Mouse (Mus musculus): ENCODE data around the gene Zdhhc21. TPM values are rescaled to one million over a fixed set of nuclear protein-coding genes. Genes with fewer than 3 reads are reported as not detected.
A peak's percentile ranks its signal among the peaks of the same experiment; 100 is the strongest.

Zdhhc21 gene
- polyA plus RNA-seq, 1 experiment from 2014 or later, result 12.7 TPM

DNA sequence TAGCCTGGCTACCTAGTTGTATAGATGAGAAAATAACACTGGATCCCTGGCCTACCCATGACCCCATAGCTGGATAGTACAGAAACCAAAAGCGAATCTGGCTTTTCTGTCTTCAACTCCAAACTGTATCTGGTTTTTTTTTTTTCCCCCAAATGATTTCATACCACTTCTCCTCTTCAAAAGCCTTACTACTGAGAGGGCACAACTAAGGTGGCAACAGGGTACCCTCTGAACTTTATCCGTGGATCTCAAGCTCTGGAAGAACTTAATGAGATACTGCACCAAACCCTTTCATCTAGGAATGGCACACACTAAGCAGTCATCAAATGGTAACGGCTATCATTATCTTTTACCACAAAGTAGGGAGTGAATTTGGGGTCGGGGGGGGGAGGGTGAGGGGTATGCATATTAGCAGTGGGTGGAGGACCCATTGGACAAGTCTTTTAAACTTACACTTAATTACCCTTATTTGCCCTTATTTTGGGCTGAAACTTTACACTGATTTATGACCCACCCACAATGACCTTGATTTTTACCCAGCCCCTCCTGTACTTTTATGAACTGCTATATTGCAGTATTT is 1.2 kb downstream of the Zdhhc21 start:
- no peaks in the 10 kb centered on the region for H3K9me3 ChIP-seq (replicated peaks)
- no peaks in the 10 kb centered on the region for H3K36me3 ChIP-seq
- no peaks in the 10 kb centered on the region for H3K27me3 ChIP-seq (ENCODE audit: low read depth, poor library complexity, severe bottlenecking)
- H3K4me3 ChIP-seq, result peak overlapping the region; percentile 88
- no peak for DNase-seq (ENCODE audit: low spot score)
- WGBS, result 34% methylated on average over 4 of the region's 4 CpGs
- peak overlapping the region; percentile 97 for H3K27ac ChIP-seq (replicated peaks)
- H3K4me1 ChIP-seq, result peaks cover 22% of the 10 kb centered on the region

DNA sequence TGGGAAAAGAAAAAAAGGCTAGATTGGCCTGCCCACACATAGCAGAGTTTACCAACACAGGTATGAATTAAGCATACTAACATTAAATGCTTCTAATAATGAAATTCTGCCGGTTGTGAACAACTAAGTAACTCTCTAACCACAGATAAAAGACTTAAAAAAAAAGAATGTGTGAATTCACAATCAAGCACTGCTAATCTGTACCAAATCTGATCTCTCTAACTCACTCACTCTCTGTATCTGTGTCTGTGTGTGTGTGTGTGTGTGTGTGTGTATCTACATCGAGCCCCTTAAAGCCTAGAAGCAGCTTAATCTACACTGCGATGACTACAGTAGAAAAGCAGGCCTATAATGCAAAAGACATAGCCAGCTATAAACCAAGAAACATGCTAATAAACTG is 2.8 kb downstream of the Zdhhc21 start:
- Histone ChIP-seq H3K27me3 (ENCODE audit: low read depth, poor library complexity, severe bottlenecking) (no peaks in the 10 kb centered on the region), H3K9me3 (replicated peaks) (no peaks in the 10 kb centered on the region), H3K36me3 (peaks cover 6% of the 10 kb centered on the region), H3K4me1 (peaks cover 22% of the 10 kb centered on the region), H3K27ac (replicated peaks) (no peak overlapping the region), H3K4me3 (no peak overlapping the region)
- DNase-seq (ENCODE audit: low spot score), result no peak
- WGBS, result 90% methylated on average over 3 of the region's 3 CpGs

DNA sequence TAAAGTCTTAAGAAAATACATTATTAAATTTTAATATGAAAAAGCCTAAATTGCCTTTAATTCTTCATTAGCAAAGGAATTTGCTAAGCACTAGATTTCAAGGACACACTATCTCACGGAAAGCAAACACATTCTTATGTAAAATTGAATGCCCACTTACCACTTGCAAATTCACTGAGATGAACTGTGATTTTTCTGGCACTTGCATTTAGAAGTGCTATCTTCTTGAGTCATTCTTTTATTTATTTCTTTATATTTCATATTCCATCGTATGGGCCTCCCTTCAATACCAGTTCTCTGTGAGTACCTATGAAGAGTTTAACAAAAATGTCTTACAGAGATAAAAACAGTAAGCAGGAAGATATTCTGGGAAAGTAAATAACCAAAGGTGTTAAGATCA is 5.9 kb downstream of the Zdhhc21 start:
- H3K4me1 ChIP-seq, result peaks cover 18% of the 10 kb centered on the region
- WGBS, result 92% methylated on average over 2 of the region's 2 CpGs
- no peaks in the 10 kb centered on the region for H3K27me3 ChIP-seq (ENCODE audit: low read depth, poor library complexity, severe bottlenecking)
- no peak overlapping the region for H3K27ac ChIP-seq (replicated peaks)
- H3K36me3 ChIP-seq, result peaks cover 6% of the 10 kb centered on the region
- H3K9me3 ChIP-seq (replicated peaks), result no peaks in the 10 kb centered on the region
- no peak for DNase-seq (ENCODE audit: low spot score)
- no peak overlapping the region for H3K4me3 ChIP-seq

DNA sequence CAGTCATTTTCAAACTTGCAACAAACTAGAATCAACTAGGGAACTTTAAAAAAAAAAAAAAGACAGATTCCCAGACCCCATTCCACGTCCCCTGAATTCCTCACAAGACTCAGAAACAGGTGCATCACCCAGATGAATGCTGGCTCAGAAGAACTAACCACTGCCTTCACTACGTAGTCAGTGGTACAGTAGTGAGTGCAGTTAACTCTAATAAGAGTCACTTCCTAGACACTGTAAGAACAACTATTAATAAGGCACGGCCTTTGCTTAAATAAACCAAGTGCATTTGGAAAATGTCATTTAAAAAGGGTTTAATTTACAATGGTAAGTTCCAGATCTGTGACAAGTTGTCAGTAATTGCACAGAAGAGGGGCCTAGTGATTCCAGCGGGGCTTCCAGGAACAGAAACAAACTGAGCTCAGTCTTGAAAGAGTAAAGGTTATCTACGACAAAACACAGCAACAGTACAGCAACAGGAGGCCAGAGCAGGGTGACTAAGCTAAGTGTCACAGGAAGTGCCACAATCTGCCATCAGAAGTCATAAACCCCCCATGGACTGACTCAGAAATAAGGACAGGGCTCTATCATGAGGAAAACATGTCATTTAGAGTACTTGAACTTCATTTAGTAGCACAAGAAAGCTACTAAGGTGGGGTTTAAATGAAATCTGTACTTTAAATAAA is 11.1 kb downstream of the Zdhhc21 start:
- no peaks in the 10 kb centered on the region for H3K9me3 ChIP-seq (replicated peaks)
- H3K4me1 ChIP-seq, result peaks cover 5% of the 10 kb centered on the region
- no peak for DNase-seq (ENCODE audit: low spot score)
- WGBS, result 49% methylated on average over 5 of the region's 5 CpGs
- H3K27me3 ChIP-seq (ENCODE audit: low read depth, poor library complexity, severe bottlenecking), result no peaks in the 10 kb centered on the region
- H3K27ac ChIP-seq (replicated peaks), result no peak overlapping the region
- peaks cover 14% of the 10 kb centered on the region for H3K36me3 ChIP-seq
- no peak overlapping the region for H3K4me3 ChIP-seq

DNA sequence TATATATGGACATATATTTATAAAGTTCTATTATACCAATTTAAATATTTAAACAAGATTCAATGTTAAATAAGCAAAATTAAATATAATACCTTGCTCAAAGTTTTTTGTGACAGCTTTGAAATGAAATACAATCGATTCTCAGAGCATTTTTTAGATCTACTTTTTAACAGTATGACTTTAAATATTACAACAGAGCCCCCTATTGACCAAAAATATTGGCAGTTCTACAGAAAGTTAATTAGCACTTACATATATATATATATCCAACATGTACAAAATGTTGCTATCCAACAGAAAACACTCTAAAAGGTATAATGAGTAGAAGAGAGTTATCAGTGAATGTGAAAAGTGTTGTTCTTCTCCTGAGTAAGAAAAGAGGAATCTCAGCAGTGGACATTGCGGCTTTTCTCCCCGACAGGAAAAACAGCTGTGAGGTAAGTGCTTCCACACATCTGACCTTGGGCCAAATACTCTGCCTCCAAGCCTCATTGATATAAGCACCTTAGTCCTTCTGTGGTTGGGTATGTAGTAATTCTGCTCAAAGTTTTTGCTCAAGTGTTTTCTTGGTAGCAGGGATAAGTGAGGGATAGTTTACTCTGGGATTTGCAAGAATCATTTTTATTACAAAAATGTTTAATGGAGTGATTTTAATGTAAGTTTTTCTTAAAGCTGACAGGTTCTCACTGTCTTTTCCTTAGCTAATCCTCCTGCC is 22.1 kb downstream of the Zdhhc21 start:
- Histone ChIP-seq H3K27me3 (ENCODE audit: low read depth, poor library complexity, severe bottlenecking) (no peaks in the 10 kb centered on the region), H3K4me1 (no peaks in the 10 kb centered on the region), H3K9me3 (replicated peaks) (no peaks in the 10 kb centered on the region), H3K27ac (replicated peaks) (no peak overlapping the region), H3K36me3 (peaks cover 41% of the 10 kb centered on the region), H3K4me3 (no peak overlapping the region)
- DNase-seq (ENCODE audit: low spot score), result no peak
- WGBS, result 90% methylated on average over 3 of the region's 3 CpGs

DNA sequence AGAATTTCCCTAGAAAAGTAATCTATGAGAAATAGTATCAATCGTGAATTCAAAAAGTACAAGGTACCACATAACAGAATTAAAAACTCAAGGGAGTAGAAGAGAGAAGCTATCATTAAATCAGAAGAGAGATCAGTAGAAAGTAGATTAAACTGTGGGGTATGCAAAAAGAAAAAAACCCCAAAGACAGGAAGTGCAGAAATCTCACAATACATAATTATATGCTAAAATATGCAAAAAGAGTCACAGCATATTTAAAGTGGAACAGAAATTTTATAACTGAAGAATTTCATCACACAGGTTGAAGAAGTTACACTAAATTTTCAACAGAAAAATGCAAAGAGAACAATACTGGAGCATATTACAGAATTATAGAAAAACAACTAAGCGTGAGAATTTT is 28.6 kb downstream of the Zdhhc21 start:
- no peak for DNase-seq (ENCODE audit: low spot score)
- peaks cover 24% of the 10 kb centered on the region for H3K36me3 ChIP-seq
- H3K4me3 ChIP-seq, result no peak overlapping the region
- no peaks in the 10 kb centered on the region for H3K4me1 ChIP-seq
- H3K27me3 ChIP-seq (ENCODE audit: low read depth, poor library complexity, severe bottlenecking), result no peaks in the 10 kb centered on the region
- no peak overlapping the region for H3K27ac ChIP-seq (replicated peaks)
- WGBS, result 95% methylated on average over 2 of the region's 2 CpGs
- H3K9me3 ChIP-seq (replicated peaks), result no peaks in the 10 kb centered on the region

DNA sequence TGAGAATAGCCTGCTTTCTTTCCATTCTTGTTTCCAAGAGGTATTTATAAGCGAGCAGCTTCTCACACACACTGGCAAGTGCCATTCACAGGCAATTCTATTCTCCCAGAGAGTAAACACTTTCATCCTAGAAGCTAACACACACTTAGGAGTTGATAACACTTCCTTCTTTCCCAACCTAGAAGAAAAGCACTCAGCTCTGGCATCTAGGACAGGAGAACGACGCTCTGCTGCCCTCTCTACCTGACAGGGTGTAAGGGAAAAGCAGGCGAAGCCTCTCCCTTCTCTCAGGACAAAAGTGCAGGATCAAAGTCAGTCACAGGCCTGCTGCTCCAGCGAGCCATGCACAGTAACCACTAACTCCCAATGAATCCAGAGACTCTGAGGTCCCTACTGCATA is 30.3 kb downstream of the Zdhhc21 start:
- Histone ChIP-seq H3K4me3 (no peak overlapping the region), H3K27me3 (ENCODE audit: low read depth, poor library complexity, severe bottlenecking) (no peaks in the 10 kb centered on the region)
- WGBS, result 61% methylated on average over 5 of the region's 5 CpGs

DNA sequence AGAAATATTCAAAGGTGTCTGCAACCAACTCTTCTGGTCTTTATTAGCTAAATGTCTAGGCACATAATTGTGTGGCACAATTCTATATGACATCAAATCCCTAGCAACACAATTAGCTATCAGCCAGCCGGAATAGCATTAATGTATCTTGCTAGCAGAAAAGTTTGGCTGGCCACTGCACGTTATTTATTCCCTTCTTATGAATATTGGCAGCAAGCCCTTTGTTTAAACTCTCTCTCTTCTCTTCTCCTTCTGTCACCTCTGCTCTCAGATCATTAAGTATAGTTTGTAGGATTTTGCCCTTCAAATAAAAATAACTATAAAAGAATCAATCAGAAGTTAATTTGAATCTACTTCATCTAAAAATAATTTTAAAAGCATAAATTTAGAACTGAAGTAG is 32.8 kb downstream of the Zdhhc21 start:
- H3K4me1 ChIP-seq, result no peaks in the 10 kb centered on the region
- peaks cover 13% of the 10 kb centered on the region for H3K36me3 ChIP-seq
- no peak for DNase-seq (ENCODE audit: low spot score)
- H3K9me3 ChIP-seq (replicated peaks), result no peaks in the 10 kb centered on the region
- H3K27ac ChIP-seq (replicated peaks), result no peak overlapping the region
- H3K27me3 ChIP-seq (ENCODE audit: low read depth, poor library complexity, severe bottlenecking), result no peaks in the 10 kb centered on the region
- WGBS, result 89% methylated on average over 2 of the region's 2 CpGs
- H3K4me3 ChIP-seq, result no peak overlapping the region

More for the DNA sequence above, 30.3 kb downstream of the Zdhhc21 start:
- no peak for DNase-seq (ENCODE audit: low spot score)
- H3K36me3 ChIP-seq, result peaks cover 13% of the 10 kb centered on the region
- H3K27ac ChIP-seq (replicated peaks), result no peak overlapping the region
- no peaks in the 10 kb centered on the region for H3K4me1 ChIP-seq
- H3K9me3 ChIP-seq (replicated peaks), result no peaks in the 10 kb centered on the region

DNA sequence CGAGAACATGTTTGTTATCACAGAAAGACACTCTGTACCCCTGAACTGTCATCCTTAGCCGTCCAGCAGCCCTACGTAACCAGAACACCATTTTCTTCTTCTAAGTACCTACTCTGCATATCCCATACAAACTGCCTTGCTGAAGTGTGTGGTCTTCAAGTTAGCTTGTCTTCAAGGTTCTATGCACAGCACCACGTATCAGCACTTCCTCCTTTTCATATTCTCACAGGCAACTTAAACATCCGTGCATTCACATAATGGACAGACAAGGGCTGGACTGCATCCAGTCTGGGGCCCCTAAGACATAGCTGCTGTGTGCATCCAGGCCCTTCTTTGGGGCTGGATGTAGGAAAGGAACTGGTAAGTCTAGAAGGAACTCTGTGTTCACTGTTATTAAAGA is 41.9 kb downstream of the Zdhhc21 start:
- no peaks in the 10 kb centered on the region for H3K4me1 ChIP-seq
- no peak for DNase-seq (ENCODE audit: low spot score)
- 93% methylated on average over 5 of the region's 5 CpGs for WGBS

DNA sequence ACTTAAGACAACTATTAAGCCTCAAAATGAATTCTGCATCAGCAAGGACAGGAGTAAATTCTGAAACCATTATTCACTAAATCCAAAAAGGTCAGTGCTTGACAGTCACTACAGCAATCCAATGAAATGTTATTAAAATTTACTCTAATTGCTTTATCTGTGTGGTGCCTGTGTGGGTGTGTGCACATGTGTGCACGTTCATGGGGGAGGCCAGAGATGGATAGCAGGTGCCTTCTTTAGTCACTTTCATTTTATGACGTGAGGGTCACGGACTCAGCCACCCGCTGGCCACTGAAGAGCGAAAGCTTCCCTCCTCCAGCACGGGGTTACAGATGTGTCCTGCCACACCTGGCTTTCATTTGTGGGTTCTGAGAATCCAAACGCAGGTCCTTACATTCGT is 43.4 kb downstream of the Zdhhc21 start:
- Histone ChIP-seq H3K36me3 (0 out of 2 replicates have a peak, but pooled peaks cover 7% of the 10 kb centered on the region), H3K27me3 (ENCODE audit: low read depth, poor library complexity, severe bottlenecking) (no peaks in the 10 kb centered on the region), H3K4me3 (no peak overlapping the region), H3K27ac (replicated peaks) (no peak overlapping the region), H3K9me3 (replicated peaks) (no peaks in the 10 kb centered on the region), H3K4me1 (no peaks in the 10 kb centered on the region)
- DNase-seq (ENCODE audit: low spot score), result no peak
- 90% methylated on average over 8 of the region's 8 CpGs for WGBS

More for the DNA sequence above, 41.9 kb downstream of the Zdhhc21 start:
- H3K27me3 ChIP-seq (ENCODE audit: low read depth, poor library complexity, severe bottlenecking), result no peaks in the 10 kb centered on the region
- H3K27ac ChIP-seq (replicated peaks), result no peak overlapping the region
- 0 out of 2 replicates have a peak, but pooled peaks cover 11% of the 10 kb centered on the region for H3K36me3 ChIP-seq
- H3K4me3 ChIP-seq, result no peak overlapping the region
- no peaks in the 10 kb centered on the region for H3K9me3 ChIP-seq (replicated peaks)

DNA sequence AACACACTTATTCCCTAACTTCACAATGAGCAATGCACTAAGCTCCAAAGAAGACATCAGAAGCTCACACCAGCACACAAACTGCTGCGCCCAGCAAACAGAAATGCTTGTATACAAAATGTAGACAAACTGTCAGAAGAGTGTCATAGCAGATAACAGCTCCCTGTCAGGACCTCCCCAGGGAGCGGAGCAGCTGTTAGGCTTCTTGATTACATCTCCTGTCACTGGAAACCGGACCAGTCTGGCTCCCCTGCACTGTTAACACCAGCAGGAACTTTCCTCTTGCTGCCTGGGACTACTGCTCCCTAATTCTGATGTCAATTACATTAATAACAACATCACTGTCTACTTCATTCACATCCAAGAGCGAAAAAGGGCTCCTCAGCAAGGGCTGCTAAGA is 44.5 kb downstream of the Zdhhc21 start:
- Histone ChIP-seq H3K36me3 (peaks cover 10% of the 10 kb centered on the region; the same call in 1 of the 2 replicates), H3K27ac (replicated peaks) (no peak overlapping the region), H3K4me3 (no peak overlapping the region), H3K9me3 (replicated peaks) (no peaks in the 10 kb centered on the region), H3K27me3 (ENCODE audit: low read depth, poor library complexity, severe bottlenecking) (no peaks in the 10 kb centered on the region), H3K4me1 (no peaks in the 10 kb centered on the region)
- no peak for DNase-seq (ENCODE audit: low spot score)
- WGBS, result 77% methylated on average over 4 of the region's 4 CpGs

DNA sequence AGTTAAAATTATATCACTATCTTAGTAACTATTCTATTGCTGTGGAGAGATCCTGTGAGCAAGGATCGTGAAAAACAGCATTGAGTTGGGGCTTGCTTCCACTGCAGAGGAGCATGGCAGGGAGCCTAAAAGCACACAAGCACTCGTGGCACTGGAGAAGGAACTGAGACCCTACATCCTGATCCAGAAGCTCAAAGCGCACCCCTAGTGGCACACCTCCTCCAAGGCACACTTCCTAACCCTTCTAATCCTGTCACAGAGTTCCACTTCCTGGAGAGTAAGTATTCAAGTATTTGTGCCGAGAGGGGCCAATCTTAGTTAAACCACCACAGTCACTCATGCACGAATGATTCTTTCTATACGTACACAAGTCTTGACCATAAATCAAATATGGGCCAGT is 46.4 kb downstream of the Zdhhc21 start:
- H3K27ac ChIP-seq (replicated peaks), result no peak overlapping the region
- no peak for DNase-seq (ENCODE audit: low spot score)
- H3K9me3 ChIP-seq (replicated peaks), result no peaks in the 10 kb centered on the region
- H3K36me3 ChIP-seq, result peaks cover 8% of the 10 kb centered on the region; the same call in 1 of the 2 replicates
- whole genome bisulfite sequencing, result 70% methylated on average over 6 of the region's 6 CpGs
- H3K4me1 ChIP-seq, result no peaks in the 10 kb centered on the region
- no peaks in the 10 kb centered on the region for H3K27me3 ChIP-seq (ENCODE audit: low read depth, poor library complexity, severe bottlenecking)
- no peak overlapping the region for H3K4me3 ChIP-seq

DNA sequence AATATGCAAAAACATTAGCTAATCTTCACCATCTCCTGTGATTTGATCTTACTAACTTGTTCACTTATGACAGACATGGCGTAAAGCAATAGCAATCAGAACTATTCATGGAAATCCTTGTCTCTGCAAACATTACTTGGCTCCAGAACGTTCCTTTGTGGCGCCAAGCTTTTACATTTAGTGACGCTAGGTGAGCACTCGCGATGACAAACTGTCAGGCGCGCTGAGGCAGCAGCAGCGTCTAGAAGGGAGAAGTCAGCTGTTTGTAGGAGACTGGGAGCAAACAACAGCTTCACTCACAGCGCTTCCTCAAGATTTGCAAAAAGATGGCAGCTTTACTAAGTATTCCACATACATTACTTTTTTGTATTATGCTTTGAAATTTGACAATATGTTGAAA is 51.9 kb downstream of the Zdhhc21 start:
- 91% methylated on average over 10 of the region's 10 CpGs for WGBS
- Histone ChIP-seq H3K4me1 (peaks cover 5% of the 10 kb centered on the region; the same call in 1 of the 2 replicates), H3K27ac (replicated peaks) (no peak overlapping the region), H3K27me3 (ENCODE audit: low read depth, poor library complexity, severe bottlenecking) (no peaks in the 10 kb centered on the region), H3K36me3 (peaks cover 9% of the 10 kb centered on the region; the same call in 1 of the 2 replicates), H3K4me3 (no peak overlapping the region), H3K9me3 (replicated peaks) (no peaks in the 10 kb centered on the region)
- no peak for DNase-seq (ENCODE audit: low spot score)

Data from midbrain, embryonic 10.5 days (tissue).